Mouse (Mus musculus) right cerebral cortex, postnatal 14 days (tissue): ENCODE measurements at regions not wholly inside any gene's neighbourhood (a gene's known extent, or its start where the extent isn't known, plus 50 kb on each side); places are given as distances from the start of the nearest gene placed in this dataset.

Experiments used
- DNase-seq: peaks from one replicate; pipeline ENCODE4 v3.0.0; 2022

GRCm38 (mm10) chr12:58581811-58582572, 312.9 kb upstream of the Clec14a start:
- DNase-seq = no peak

GRCm38 (mm10) chr12:58569056-58569455, 300.0 kb upstream of the Clec14a start:
- DNase-seq = no peak

GRCm38 (mm10) chr12:58560840-58561239, 291.8 kb upstream of the Clec14a start:
- no peak for DNase-seq

- DNase-seq = no peak
Measured at GRCm38 (mm10) chr12:58559833-58560232, 290.7 kb upstream of the Clec14a start.

- no peak for DNase-seq
Measured at GRCm38 (mm10) chr12:58557261-58557660, 288.2 kb upstream of the Clec14a start.

- DNase-seq = no peak
Measured at GRCm38 (mm10) chr12:58556741-58557140, 287.7 kb upstream of the Clec14a start.

- DNase-seq = no peak
Measured at GRCm38 (mm10) chr12:58556060-58556459, 287.0 kb upstream of the Clec14a start.

GRCm38 (mm10) chr12:58550859-58551761, 282.0 kb upstream of the Clec14a start:
- no peak for DNase-seq

GRCm38 (mm10) chr12:58545832-58546538, 276.9 kb upstream of the Clec14a start:
- DNase-seq = no peak

- no peak for DNase-seq
Measured at GRCm38 (mm10) chr12:58544862-58545261, 275.8 kb upstream of the Clec14a start.

- no peak for DNase-seq
Measured at GRCm38 (mm10) chr12:58538305-58538719, 269.2 kb upstream of the Clec14a start.

- DNase-seq = no peak
Measured at GRCm38 (mm10) chr12:58537833-58538232, 268.7 kb upstream of the Clec14a start.

- no peak for DNase-seq
Measured at GRCm38 (mm10) chr12:58536381-58536992, 267.4 kb upstream of the Clec14a start.

GRCm38 (mm10) chr12:58530306-58530705, 261.2 kb upstream of the Clec14a start:
- DNase-seq = no peak

GRCm38 (mm10) chr12:58516800-58517199, 247.7 kb upstream of the Clec14a start:
- no peak for DNase-seq

- DNase-seq = no peak
Measured at GRCm38 (mm10) chr12:58513951-58514350, 244.9 kb upstream of the Clec14a start.

GRCm38 (mm10) chr12:58512645-58513044, 243.6 kb upstream of the Clec14a start:
- DNase-seq = no peak

- no peak for DNase-seq
Measured at GRCm38 (mm10) chr12:58504283-58504682, 235.2 kb upstream of the Clec14a start.

- DNase-seq = no peak
Measured at GRCm38 (mm10) chr12:58474181-58474580, 205.1 kb upstream of the Clec14a start.

GRCm38 (mm10) chr12:58473511-58473910, 204.4 kb upstream of the Clec14a start:
- no peak for DNase-seq

GRCm38 (mm10) chr12:58460465-58460864, 191.4 kb upstream of the Clec14a start:
- DNase-seq = no peak

- no peak for DNase-seq
Measured at GRCm38 (mm10) chr12:58454828-58455227, 185.7 kb upstream of the Clec14a start.

GRCm38 (mm10) chr12:58443007-58443406, 173.9 kb upstream of the Clec14a start:
- DNase-seq = no peak
